Mouse (Mus musculus): ENCODE data around the gene Thbs3. TPM values are rescaled to one million over a fixed set of nuclear protein-coding genes. Genes with fewer than 3 reads are reported as not detected.

Thbs3 gene
- polyA plus RNA-seq, 2 experiments: 78.9 to 244 TPM

DNA sequence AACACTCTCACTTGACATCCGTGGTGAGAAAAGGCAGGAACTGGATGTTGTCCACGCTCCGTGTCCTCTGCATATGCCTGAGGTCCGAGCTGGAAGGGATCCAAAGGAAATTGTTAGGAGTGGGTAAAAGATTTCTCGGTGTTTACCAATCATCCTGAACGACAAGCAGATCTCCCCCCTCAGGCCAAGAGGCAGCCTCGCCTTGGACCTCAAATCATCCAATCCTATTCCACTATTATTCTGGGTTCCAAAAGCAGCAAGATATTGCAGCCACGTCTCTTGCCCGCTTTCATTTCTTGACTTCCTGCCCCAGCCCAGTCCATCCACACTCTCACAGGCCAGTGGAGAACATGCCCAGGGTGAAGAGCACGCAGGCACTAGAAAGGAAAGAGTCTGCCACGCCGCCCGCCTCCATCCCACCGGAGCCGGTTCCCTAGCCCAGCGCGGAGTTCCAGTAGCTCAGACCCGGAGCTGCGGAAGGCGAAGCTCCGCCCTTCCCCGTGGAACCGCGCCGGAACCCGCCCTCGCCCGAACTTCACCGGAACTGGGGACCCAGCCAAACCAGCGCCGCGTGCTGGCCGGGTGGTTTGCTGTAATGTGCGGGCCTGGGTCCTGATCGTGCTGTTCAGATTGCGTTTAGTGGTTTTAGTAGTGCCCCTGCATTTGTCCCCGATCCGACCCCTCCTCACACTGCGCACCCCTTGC is 55.2 kb downstream of the Thbs3 start, which contains the start of gene Slc50a1:
Slc50a1 (minus strand) TSS at position 520 of the 705 bp plus-strand sequence.
- Histone ChIP-seq H3K4me3 (replicated peaks; ENCODE audit: low read length) (peak within 1 kb of the TSS; percentile 53), H3K4me1 (ENCODE audit: control insufficient read depth, insufficient read depth, low read length) (peaks cover 30% of the 10 kb centered on the region), H3K27me3 (ENCODE audit: control insufficient read depth, insufficient read depth, low read length) (no peaks in the 10 kb centered on the region), H3K4me2 (replicated peaks; ENCODE audit: low read depth, low read length, severe bottlenecking) (peak within 1 kb of the TSS; percentile 54), H3K9ac (ENCODE audit: low read depth, low read length, severe bottlenecking) (peak within 1 kb of the TSS; percentile 75), H3K36me3 (ENCODE audit: control insufficient read depth, insufficient read depth, low read length) (peaks cover 30% of the 10 kb centered on the region), H3K27ac (replicated peaks; ENCODE audit: low read depth, low read length) (peak within 1 kb of the TSS; percentile 85), H3K9me3 (ENCODE audit: control insufficient read depth, low read length) (no peaks in the 10 kb centered on the region)
- peak; percentile 66 for DNase-seq (ENCODE audit: low spot score)
- peak; percentile 80; the same call in 1 of the 2 replicates for TF ChIP-seq POLR2A (IDR thresholded peaks at IDR 0.05; ENCODE audit: borderline replicate concordance, extremely low read depth, insufficient read depth, insufficient read length)
- WGBS: 3% methylated on average over 37 of the region's 39 CpGs
- peak; percentile 76 for ATAC-seq (ENCODE audit: low FRiP score, low read depth)

DNA sequence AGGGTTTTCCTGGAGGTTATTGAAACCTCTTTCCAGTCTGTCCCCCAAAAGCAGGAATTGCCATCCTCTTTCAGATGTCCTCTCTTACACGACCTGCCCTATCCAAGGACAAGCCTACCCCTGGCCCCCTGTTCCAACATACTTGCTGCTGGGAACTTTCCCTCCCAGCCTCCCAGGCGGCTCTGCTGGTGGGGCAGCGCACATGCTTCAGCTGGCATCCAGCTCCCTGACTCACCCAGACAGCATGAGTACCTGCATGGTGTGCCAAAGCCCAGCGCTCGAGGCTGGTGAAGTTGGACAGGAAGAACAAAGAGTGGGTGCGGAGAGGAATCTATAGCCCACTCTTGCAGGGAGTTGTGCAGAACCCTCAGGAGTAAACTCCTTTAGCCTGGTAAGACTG is 55.9 kb downstream of the Thbs3 start:
- Histone ChIP-seq H3K4me3 (replicated peaks; ENCODE audit: low read length) (peak overlapping the region; percentile 53), H3K9ac (ENCODE audit: low read depth, low read length, severe bottlenecking) (peak overlapping the region; percentile 75), H3K4me1 (ENCODE audit: control insufficient read depth, insufficient read depth, low read length) (peaks cover 29% of the 10 kb centered on the region), H3K9me3 (ENCODE audit: control insufficient read depth, low read length) (no peaks in the 10 kb centered on the region), H3K4me2 (replicated peaks; ENCODE audit: low read depth, low read length, severe bottlenecking) (peak overlapping the region; percentile 54), H3K27ac (replicated peaks; ENCODE audit: low read depth, low read length) (peak overlapping the region; percentile 85), H3K36me3 (ENCODE audit: control insufficient read depth, insufficient read depth, low read length) (peaks cover 37% of the 10 kb centered on the region), H3K27me3 (ENCODE audit: control insufficient read depth, insufficient read depth, low read length) (no peaks in the 10 kb centered on the region)
- 76% methylated on average over 6 of the region's 6 CpGs for WGBS
- ATAC-seq (ENCODE audit: low FRiP score, low read depth) (no peak), DNase-seq (ENCODE audit: low spot score) (no peak)
- no peak for TF ChIP-seq POLR2A (IDR thresholded peaks at IDR 0.05; ENCODE audit: borderline replicate concordance, extremely low read depth, insufficient read depth, insufficient read length)

DNA sequence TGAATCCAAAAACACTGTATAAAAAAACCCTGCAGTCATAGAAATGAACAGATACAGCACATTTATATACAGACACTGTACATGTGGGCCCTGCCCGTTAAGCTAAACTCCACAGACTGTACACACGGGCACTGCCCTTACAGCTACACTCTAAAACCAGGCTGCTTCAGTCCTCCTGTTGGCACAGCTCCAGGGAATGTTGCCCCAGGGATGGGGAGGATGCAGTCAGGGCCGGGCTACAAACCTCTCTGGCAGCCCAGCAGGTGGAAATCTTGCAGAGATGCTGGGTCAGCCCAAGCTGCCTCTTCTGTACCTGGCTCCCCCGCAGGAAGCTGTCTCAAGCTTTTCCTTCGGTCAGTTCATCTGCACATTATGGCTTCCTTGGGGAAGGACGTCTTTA is 56.8 kb downstream of the Thbs3 start:
- no peak for TF ChIP-seq POLR2A (IDR thresholded peaks at IDR 0.05; ENCODE audit: borderline replicate concordance, extremely low read depth, insufficient read depth, insufficient read length)
- no peak overlapping the region for H3K27ac ChIP-seq (replicated peaks; ENCODE audit: low read depth, low read length)
- 45% methylated on average over 6 of the region's 6 CpGs for WGBS
- no peak for ATAC-seq (ENCODE audit: low FRiP score, low read depth)
- no peak overlapping the region for H3K9ac ChIP-seq (ENCODE audit: low read depth, low read length, severe bottlenecking)
- no peaks in the 10 kb centered on the region for H3K27me3 ChIP-seq (ENCODE audit: control insufficient read depth, insufficient read depth, low read length)
- no peak for DNase-seq (ENCODE audit: low spot score)
- no peak overlapping the region for H3K4me3 ChIP-seq (replicated peaks; ENCODE audit: low read length)
- no peak overlapping the region for H3K4me2 ChIP-seq (replicated peaks; ENCODE audit: low read depth, low read length, severe bottlenecking)
- no peaks in the 10 kb centered on the region for H3K9me3 ChIP-seq (ENCODE audit: control insufficient read depth, low read length)
- H3K4me1 ChIP-seq (ENCODE audit: control insufficient read depth, insufficient read depth, low read length): peaks cover 32% of the 10 kb centered on the region
- peaks cover 41% of the 10 kb centered on the region for H3K36me3 ChIP-seq (ENCODE audit: control insufficient read depth, insufficient read depth, low read length)

DNA sequence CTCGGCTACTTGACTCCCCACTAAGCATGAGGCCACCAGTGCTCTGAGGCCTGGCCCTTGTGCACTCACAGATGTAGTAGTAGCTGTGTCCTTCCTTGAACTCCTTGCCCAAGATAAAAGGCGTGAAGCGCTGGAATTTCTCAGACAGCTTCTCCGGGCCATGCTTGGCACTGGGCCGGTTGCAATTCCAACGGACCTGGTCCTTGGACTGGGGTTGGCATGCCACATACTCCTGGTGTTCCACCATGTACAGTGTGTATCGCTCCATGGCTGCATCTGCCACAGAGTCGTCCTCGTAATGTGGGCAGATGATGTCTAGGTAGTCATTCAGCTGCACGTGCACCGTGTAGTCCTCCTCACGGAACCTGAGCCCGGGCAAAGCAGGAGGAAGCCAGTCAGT is 61.1 kb downstream of the Thbs3 start:
- no peak for DNase-seq (ENCODE audit: low spot score)
- no peaks in the 10 kb centered on the region for H3K9me3 ChIP-seq (ENCODE audit: control insufficient read depth, low read length)
- H3K27me3 ChIP-seq (ENCODE audit: control insufficient read depth, insufficient read depth, low read length): no peaks in the 10 kb centered on the region
- H3K36me3 ChIP-seq (ENCODE audit: control insufficient read depth, insufficient read depth, low read length): peaks cover 34% of the 10 kb centered on the region
- H3K4me2 ChIP-seq (replicated peaks; ENCODE audit: low read depth, low read length, severe bottlenecking): no peak overlapping the region
- no peak overlapping the region for H3K9ac ChIP-seq (ENCODE audit: low read depth, low read length, severe bottlenecking)
- H3K27ac ChIP-seq (replicated peaks; ENCODE audit: low read depth, low read length): no peak overlapping the region
- H3K4me3 ChIP-seq (replicated peaks; ENCODE audit: low read length): no peak overlapping the region
- 93% methylated on average over 13 of the region's 13 CpGs for WGBS
- H3K4me1 ChIP-seq (ENCODE audit: control insufficient read depth, insufficient read depth, low read length): peaks cover 27% of the 10 kb centered on the region
- TF ChIP-seq POLR2A (IDR thresholded peaks at IDR 0.05; ENCODE audit: borderline replicate concordance, extremely low read depth, insufficient read depth, insufficient read length): no peak
- ATAC-seq (ENCODE audit: low FRiP score, low read depth): no peak

MicroRNA genes within 50 kb of the gene (microRNA counts, 519-probe panel; counts per million panel counts)
- not detected for microRNA mmu-miR-92b

Small RNAs within 50 kb of the gene (microRNA-seq; reads per million reads assigned to microRNA genes)
- gene Mir92b: 70.0 reads per million, percentile 41 among the genes with 10 or more reads in this experiment

Other genes starting within 250 kb of the Thbs3 start
- gene Rusc1, start 121.9 kb upstream of the Thbs3 start, polyA plus RNA-seq (2012; rRNA removed): 56.6 and 64.2 TPM in 2 replicates
- gene Rusc1, start 121.9 kb upstream of the Thbs3 start, polyA plus RNA-seq (2014; fragmentation: Nextera tagmentation; extraction: Ambion mirVana): 24.8 and 27.5 TPM in 2 replicates
- gene Gm43738, start 114.1 kb upstream of the Thbs3 start, polyA plus RNA-seq (2012; rRNA removed): 0.03 TPM in 1 of 2 replicates, not detected in the other
- not detected in 2 replicates for gene Gm43738, start 114.1 kb upstream of the Thbs3 start, polyA plus RNA-seq (2014; fragmentation: Nextera tagmentation; extraction: Ambion mirVana)
- 118 and 119 TPM in 2 replicates for gene Fdps, start 113.2 kb upstream of the Thbs3 start, polyA plus RNA-seq (2012; rRNA removed)
- gene Fdps, start 113.2 kb upstream of the Thbs3 start, polyA plus RNA-seq (2014; fragmentation: Nextera tagmentation; extraction: Ambion mirVana): 172 and 215 TPM in 2 replicates
- gene Pklr, start 79.0 kb upstream of the Thbs3 start, polyA plus RNA-seq (2012; rRNA removed): 0.27 and 0.50 TPM in 2 replicates
- 0.14 and 0.23 TPM in 2 replicates for gene Pklr, start 79.0 kb upstream of the Thbs3 start, polyA plus RNA-seq (2014; fragmentation: Nextera tagmentation; extraction: Ambion mirVana)
- 4.6 and 8.9 TPM in 2 replicates for gene Hcn3, start 55.0 kb upstream of the Thbs3 start, polyA plus RNA-seq (2012; rRNA removed)
- 1.5 and 1.6 TPM in 2 replicates for gene Hcn3, start 55.0 kb upstream of the Thbs3 start, polyA plus RNA-seq (2014; fragmentation: Nextera tagmentation; extraction: Ambion mirVana)
- gene Clk2, start 50.4 kb upstream of the Thbs3 start, polyA plus RNA-seq (2012; rRNA removed): 152 and 155 TPM in 2 replicates
- gene Clk2, start 50.4 kb upstream of the Thbs3 start, polyA plus RNA-seq (2014; fragmentation: Nextera tagmentation; extraction: Ambion mirVana): 26.5 and 34.2 TPM in 2 replicates
- gene Scamp3, start 37.7 kb upstream of the Thbs3 start, polyA plus RNA-seq (2012; rRNA removed): 114 and 156 TPM in 2 replicates
- gene Scamp3, start 37.7 kb upstream of the Thbs3 start, polyA plus RNA-seq (2014; fragmentation: Nextera tagmentation; extraction: Ambion mirVana): 93.9 and 96.0 TPM in 2 replicates
- gene Fam189b, start 32.0 kb upstream of the Thbs3 start, polyA plus RNA-seq (2012; rRNA removed): 95.5 and 124 TPM in 2 replicates
- gene Fam189b, start 32.0 kb upstream of the Thbs3 start, polyA plus RNA-seq (2014; fragmentation: Nextera tagmentation; extraction: Ambion mirVana): 34.5 and 34.8 TPM in 2 replicates
- 51.2 and 68.0 TPM in 2 replicates for gene Gba, start 12.3 kb upstream of the Thbs3 start, polyA plus RNA-seq (2012; rRNA removed)
- gene Gba, start 12.3 kb upstream of the Thbs3 start, polyA plus RNA-seq (2014; fragmentation: Nextera tagmentation; extraction: Ambion mirVana): 48.1 and 53.3 TPM in 2 replicates
- 196 and 211 TPM in 2 replicates for gene Mtx1, start 11.9 kb downstream of the Thbs3 start, polyA plus RNA-seq (2012; rRNA removed)
- 159 and 163 TPM in 2 replicates for gene Mtx1, start 11.9 kb downstream of the Thbs3 start, polyA plus RNA-seq (2014; fragmentation: Nextera tagmentation; extraction: Ambion mirVana)
- gene Muc1, start 13.9 kb downstream of the Thbs3 start, polyA plus RNA-seq (2012; rRNA removed): 5.6 and 7.0 TPM in 2 replicates
- 0.55 and 1.1 TPM in 2 replicates for gene Muc1, start 13.9 kb downstream of the Thbs3 start, polyA plus RNA-seq (2014; fragmentation: Nextera tagmentation; extraction: Ambion mirVana)
- gene Krtcap2, start 30.8 kb downstream of the Thbs3 start, polyA plus RNA-seq (2012; rRNA removed): 121 and 153 TPM in 2 replicates
- 352 and 353 TPM in 2 replicates for gene Krtcap2, start 30.8 kb downstream of the Thbs3 start, polyA plus RNA-seq (2014; fragmentation: Nextera tagmentation; extraction: Ambion mirVana)
- gene Trim46, start 31.1 kb downstream of the Thbs3 start, polyA plus RNA-seq (2012; rRNA removed): 19.0 and 25.4 TPM in 2 replicates
- 3.9 and 4.7 TPM in 2 replicates for gene Trim46, start 31.1 kb downstream of the Thbs3 start, polyA plus RNA-seq (2014; fragmentation: Nextera tagmentation; extraction: Ambion mirVana)
- gene Dpm3, start 44.2 kb downstream of the Thbs3 start, polyA plus RNA-seq (2012; rRNA removed): 313 and 432 TPM in 2 replicates
- gene Dpm3, start 44.2 kb downstream of the Thbs3 start, polyA plus RNA-seq (2014; fragmentation: Nextera tagmentation; extraction: Ambion mirVana): 165 and 173 TPM in 2 replicates
- gene Slc50a1, start 55.4 kb downstream of the Thbs3 start, polyA plus RNA-seq (2012; rRNA removed): 150 and 198 TPM in 2 replicates
- gene Slc50a1, start 55.4 kb downstream of the Thbs3 start, polyA plus RNA-seq (2014; fragmentation: Nextera tagmentation; extraction: Ambion mirVana): 90.8 and 95.6 TPM in 2 replicates
- gene Efna1, start 66.0 kb downstream of the Thbs3 start, polyA plus RNA-seq (2012; rRNA removed): 51.7 and 52.2 TPM in 2 replicates
- gene Efna1, start 66.0 kb downstream of the Thbs3 start, polyA plus RNA-seq (2014; fragmentation: Nextera tagmentation; extraction: Ambion mirVana): 42.2 and 48.1 TPM in 2 replicates
- 38.1 and 48.5 TPM in 2 replicates for gene Efna3, start 107.8 kb downstream of the Thbs3 start, polyA plus RNA-seq (2012; rRNA removed)
- gene Efna3, start 107.8 kb downstream of the Thbs3 start, polyA plus RNA-seq (2014; fragmentation: Nextera tagmentation; extraction: Ambion mirVana): 32.1 and 34.4 TPM in 2 replicates
- gene Efna4, start 122.8 kb downstream of the Thbs3 start, polyA plus RNA-seq (2012; rRNA removed): 56.5 and 67.1 TPM in 2 replicates
- 32.0 and 34.2 TPM in 2 replicates for gene Efna4, start 122.8 kb downstream of the Thbs3 start, polyA plus RNA-seq (2014; fragmentation: Nextera tagmentation; extraction: Ambion mirVana)
- gene Adam15, start 134.8 kb downstream of the Thbs3 start, polyA plus RNA-seq (2012; rRNA removed): 80.4 and 97.6 TPM in 2 replicates
- gene Adam15, start 134.8 kb downstream of the Thbs3 start, polyA plus RNA-seq (2014; fragmentation: Nextera tagmentation; extraction: Ambion mirVana): 45.9 and 48.2 TPM in 2 replicates
- 0.63 and 1.1 TPM in 2 replicates for gene Dcst2, start 146.8 kb downstream of the Thbs3 start, polyA plus RNA-seq (2012; rRNA removed)
- 0.14 and 0.26 TPM in 2 replicates for gene Dcst2, start 146.8 kb downstream of the Thbs3 start, polyA plus RNA-seq (2014; fragmentation: Nextera tagmentation; extraction: Ambion mirVana)
- gene Dcst1, start 150.1 kb downstream of the Thbs3 start, polyA plus RNA-seq (2012; rRNA removed): 0.11 and 0.17 TPM in 2 replicates
- 0.17 and 0.18 TPM in 2 replicates for gene Dcst1, start 150.1 kb downstream of the Thbs3 start, polyA plus RNA-seq (2014; fragmentation: Nextera tagmentation; extraction: Ambion mirVana)
- gene Zbtb7b, start 179.6 kb downstream of the Thbs3 start, polyA plus RNA-seq (2012; rRNA removed): 13.4 and 14.7 TPM in 2 replicates
- gene Zbtb7b, start 179.6 kb downstream of the Thbs3 start, polyA plus RNA-seq (2014; fragmentation: Nextera tagmentation; extraction: Ambion mirVana): 2.7 and 3.4 TPM in 2 replicates
- gene Lenep, start 187.6 kb downstream of the Thbs3 start, polyA plus RNA-seq (2012; rRNA removed): 2.4 and 2.8 TPM in 2 replicates
- not detected in 2 replicates for gene Lenep, start 187.6 kb downstream of the Thbs3 start, polyA plus RNA-seq (2014; fragmentation: Nextera tagmentation; extraction: Ambion mirVana)
- 32.8 and 36.0 TPM in 2 replicates for gene Flad1, start 196.7 kb downstream of the Thbs3 start, polyA plus RNA-seq (2012; rRNA removed)
- gene Flad1, start 196.7 kb downstream of the Thbs3 start, polyA plus RNA-seq (2014; fragmentation: Nextera tagmentation; extraction: Ambion mirVana): 26.8 and 27.1 TPM in 2 replicates
- gene Cks1b, start 203.2 kb downstream of the Thbs3 start, polyA plus RNA-seq (2012; rRNA removed): 247 and 268 TPM in 2 replicates
- gene Cks1b, start 203.2 kb downstream of the Thbs3 start, polyA plus RNA-seq (2014; fragmentation: Nextera tagmentation; extraction: Ambion mirVana): 473 and 476 TPM in 2 replicates
- gene Shc1, start 203.3 kb downstream of the Thbs3 start, polyA plus RNA-seq (2012; rRNA removed): 134 and 166 TPM in 2 replicates
- 72.5 and 80.0 TPM in 2 replicates for gene Shc1, start 203.3 kb downstream of the Thbs3 start, polyA plus RNA-seq (2014; fragmentation: Nextera tagmentation; extraction: Ambion mirVana)
- gene Pygo2, start 215.0 kb downstream of the Thbs3 start, polyA plus RNA-seq (2012; rRNA removed): 83.4 and 121 TPM in 2 replicates
- gene Pygo2, start 215.0 kb downstream of the Thbs3 start, polyA plus RNA-seq (2014; fragmentation: Nextera tagmentation; extraction: Ambion mirVana): 58.3 and 65.3 TPM in 2 replicates
- gene Pbxip1, start 221.5 kb downstream of the Thbs3 start, polyA plus RNA-seq (2012; rRNA removed): 31.4 and 32.8 TPM in 2 replicates
- gene Pbxip1, start 221.5 kb downstream of the Thbs3 start, polyA plus RNA-seq (2014; fragmentation: Nextera tagmentation; extraction: Ambion mirVana): 17.9 and 21.2 TPM in 2 replicates
- gene Pmvk, start 239.4 kb downstream of the Thbs3 start, polyA plus RNA-seq (2012; rRNA removed): 41.8 and 47.2 TPM in 2 replicates
- gene Pmvk, start 239.4 kb downstream of the Thbs3 start, polyA plus RNA-seq (2014; fragmentation: Nextera tagmentation; extraction: Ambion mirVana): 46.5 and 52.3 TPM in 2 replicates

Data from limb, embryonic 14.5 days (tissue).